Mouse (Mus musculus) myocyte (in vitro differentiated cells): ENCODE results near the gene Gm10271. TPM values are rescaled to one million over a fixed set of nuclear protein-coding genes. Genes with fewer than 3 reads are reported as not detected.
A peak's percentile ranks its signal among the peaks of the same experiment; 100 is the strongest.

ENCODE experiments used
- H3K27me3 ChIP-seq: one replicate; pipeline ENCODE4 v1.6.1; 2011; ENCODE audit not compliant: control insufficient read depth, insufficient read depth, insufficient read length
- H3K36me3 ChIP-seq: one replicate; pipeline ENCODE4 v1.6.1; 2011; ENCODE audit not compliant: control insufficient read depth, insufficient read depth
- H3K4me2 ChIP-seq: one replicate; pipeline ENCODE4 v1.6.1; 2011; ENCODE audit warnings: low read depth, control low read depth
- H3K4me3 ChIP-seq: one replicate; pipeline ENCODE4 v1.5.1; 2011; ENCODE audit warnings: mild to moderate bottlenecking, control low read depth, moderate library complexity
- H3K79me2 ChIP-seq: one replicate; pipeline ENCODE4 v1.6.1; 2011; ENCODE audit not compliant: control insufficient read depth, insufficient read depth
- H3ac ChIP-seq: one replicate; pipeline ENCODE4 v1.6.1; 2011; ENCODE audit not compliant: control insufficient read depth, insufficient read length
- CEBPB ChIP-seq: IDR thresholded peaks from 2 replicates; pipeline ENCODE4 v1.6.1; 2011; ENCODE audit warnings: mild to moderate bottlenecking, moderate library complexity; ENCODE audit not compliant: poor library complexity, insufficient read depth, severe bottlenecking
- E2F4 ChIP-seq: IDR thresholded peaks from one replicate; pipeline ENCODE4 v1.6.1; 2011; ENCODE audit warnings: mild to moderate bottlenecking, control low read depth, moderate library complexity; ENCODE audit not compliant: insufficient read depth
- MAX ChIP-seq: IDR thresholded peaks from one replicate; pipeline ENCODE4 v1.6.1; 2011; ENCODE audit warnings: low read depth, mild to moderate bottlenecking, control low read depth
- MYOD1 ChIP-seq, 3 experiments: IDR thresholded peaks; one replicate each; pipeline ENCODE4 v1.6.1; 2011; ENCODE audit warnings: control low read depth in 2 of 3, low read depth in 2 of 3, mild to moderate bottlenecking in 2 of 3, moderate library complexity in 1 of 3; ENCODE audit not compliant: insufficient read length in 2 of 3, control insufficient read depth in 1 of 3
- MYOG ChIP-seq, 3 experiments: IDR thresholded peaks; one replicate each; pipeline ENCODE4 v1.6.1; 2011; ENCODE audit warnings: control low read depth in 2 of 3, low read depth in 2 of 3, mild to moderate bottlenecking in 2 of 3; ENCODE audit not compliant: insufficient read length in 2 of 3, control insufficient read depth in 1 of 3, insufficient read depth in 1 of 3
- POLR2A ChIP-seq: IDR thresholded peaks from one replicate; pipeline ENCODE4 v1.6.1; 2011; ENCODE audit warnings: low read depth, mild to moderate bottlenecking, control low read depth, moderate library complexity; ENCODE audit not compliant: insufficient read length
- POLR2AphosphoS2 ChIP-seq: IDR thresholded peaks from one replicate; pipeline ENCODE4 v1.6.1; 2011; ENCODE audit warnings: low read depth, control low read depth; ENCODE audit not compliant: insufficient read length
- REST ChIP-seq: IDR thresholded peaks from one replicate; pipeline ENCODE4 v1.6.1; 2011; ENCODE audit warnings: mild to moderate bottlenecking, control low read depth, moderate library complexity; ENCODE audit not compliant: insufficient read depth, insufficient read length
- SRF ChIP-seq: IDR thresholded peaks from one replicate; pipeline ENCODE4 v1.6.1; 2011; ENCODE audit warnings: low read depth; ENCODE audit not compliant: control insufficient read depth, insufficient read length
- TCF12 ChIP-seq: IDR thresholded peaks from one replicate; pipeline ENCODE4 v1.6.1; 2011; ENCODE audit warnings: mild to moderate bottlenecking, control low read depth; ENCODE audit not compliant: poor library complexity, insufficient read depth, severe bottlenecking
- TCF3 ChIP-seq: IDR thresholded peaks from one replicate; pipeline ENCODE4 v1.6.1; 2011; ENCODE audit warnings: low read depth, control low read depth; ENCODE audit not compliant: insufficient read length
- USF1 ChIP-seq: IDR thresholded peaks from one replicate; pipeline ENCODE4 v1.6.1; 2011; ENCODE audit warnings: low read depth, mild to moderate bottlenecking, control low read depth, moderate library complexity
- polyA plus RNA-seq: library from polyadenylated mRNA; unstranded; fragments of >200 nt; fragmentation: generic; extraction: Trizol; gene quantifications from one replicate; pipeline ENCODE4 v1.2.1, GENCODE M21; 2012; ENCODE audit warnings: missing spikeins

Gene Gm10271
- polyA plus RNA-seq, 1 experiment = not detected

GRCm38 (mm10) chr10:117013689-117014390 is 41.4 kb upstream of the Gm10271 start:
- TF ChIP-seq POLR2A (peak; percentile 84), REST (no peak), SRF (no peak), MYOG (IDR thresholded peaks at IDR 0.05; ENCODE audit: control insufficient read depth in 1 of 3, insufficient read depth in 1 of 3, insufficient read length in 2 of 3, low read depth in 2 of 3) (peak; percentile 84 to 96 (median 93)), MAX (no peak), POLR2AphosphoS2 (peak; percentile 74), E2F4 (no peak), TCF3 (no peak), USF1 (peak; percentile 62), MYOD1 (IDR thresholded peaks at IDR 0.05; ENCODE audit: control insufficient read depth in 1 of 3, insufficient read length in 2 of 3, low read depth in 2 of 3) (peak; percentile 38 to 92 (median 92)), CEBPB (peak; percentile 46; the same call in 1 of the 2 replicates), TCF12 (peak; percentile 68)
- peak overlapping the region; percentile 82 for H3K4me2 ChIP-seq
- no peaks in the 10 kb centered on the region for H3K79me2 ChIP-seq
- no peak overlapping the region for H3K4me3 ChIP-seq
- no peak overlapping the region for H3ac ChIP-seq
- no peaks in the 10 kb centered on the region for H3K27me3 ChIP-seq
- no peaks in the 10 kb centered on the region for H3K36me3 ChIP-seq

GRCm38 (mm10) chr10:117011047-117011446 is 38.6 kb upstream of the Gm10271 start:
- no peak overlapping the region for H3ac ChIP-seq
- H3K79me2 ChIP-seq = no peaks in the 10 kb centered on the region
- H3K36me3 ChIP-seq = no peaks in the 10 kb centered on the region
- TF ChIP-seq E2F4 (no peak), CEBPB (no peak), USF1 (no peak), REST (no peak), MYOD1 (IDR thresholded peaks at IDR 0.05; ENCODE audit: control insufficient read depth in 1 of 3, insufficient read length in 2 of 3, low read depth in 2 of 3) (no peak), MYOG (IDR thresholded peaks at IDR 0.05; ENCODE audit: control insufficient read depth in 1 of 3, insufficient read depth in 1 of 3, insufficient read length in 2 of 3, low read depth in 2 of 3) (no peak), SRF (no peak), POLR2AphosphoS2 (no peak), TCF3 (no peak), MAX (no peak), POLR2A (no peak), TCF12 (no peak)
- no peak overlapping the region for H3K4me3 ChIP-seq
- H3K27me3 ChIP-seq = no peaks in the 10 kb centered on the region
- H3K4me2 ChIP-seq = no peak overlapping the region

- Histone ChIP-seq H3ac (no peak overlapping the region), H3K36me3 (no peaks in the 10 kb centered on the region), H3K27me3 (no peaks in the 10 kb centered on the region), H3K4me2 (no peak overlapping the region), H3K4me3 (no peak overlapping the region), H3K79me2 (no peaks in the 10 kb centered on the region)
- no peak for TF ChIP-seq E2F4
- no peak for TF ChIP-seq CEBPB
- no peak for TF ChIP-seq POLR2AphosphoS2
- no peak for TF ChIP-seq USF1
- no peak for TF ChIP-seq TCF12
- TF ChIP-seq POLR2A = no peak
- no peak for TF ChIP-seq TCF3
- TF ChIP-seq MYOD1 (IDR thresholded peaks at IDR 0.05; ENCODE audit: control insufficient read depth in 1 of 3, insufficient read length in 2 of 3, low read depth in 2 of 3) = no peak
- TF ChIP-seq SRF = no peak
- no peak for TF ChIP-seq MYOG (IDR thresholded peaks at IDR 0.05; ENCODE audit: control insufficient read depth in 1 of 3, insufficient read depth in 1 of 3, insufficient read length in 2 of 3, low read depth in 2 of 3)
- TF ChIP-seq MAX = no peak
- no peak for TF ChIP-seq REST
These were observed 37.3 kb upstream of the Gm10271 start for GRCm38 (mm10) chr10:117009691-117010090.

- no peaks in the 10 kb centered on the region for H3K79me2 ChIP-seq
- H3K4me2 ChIP-seq = no peak overlapping the region
- TF ChIP-seq MYOD1 (IDR thresholded peaks at IDR 0.05; ENCODE audit: control insufficient read depth in 1 of 3, insufficient read length in 2 of 3, low read depth in 2 of 3) = no peak
- no peak for TF ChIP-seq SRF
- no peak for TF ChIP-seq MAX
- TF ChIP-seq CEBPB = no peak
- no peak for TF ChIP-seq TCF12
- no peak for TF ChIP-seq POLR2A
- no peak for TF ChIP-seq REST
- no peak for TF ChIP-seq POLR2AphosphoS2
- no peak for TF ChIP-seq E2F4
- H3K27me3 ChIP-seq = no peaks in the 10 kb centered on the region
- H3ac ChIP-seq = no peak overlapping the region
- H3K36me3 ChIP-seq = no peaks in the 10 kb centered on the region
- no peak overlapping the region for H3K4me3 ChIP-seq
These were observed 33.5 kb upstream of the Gm10271 start for GRCm38 (mm10) chr10:117005707-117006464.
